15 mouse cellular contexts compared by ENCODE assay signal in the genomic region with DNA sequence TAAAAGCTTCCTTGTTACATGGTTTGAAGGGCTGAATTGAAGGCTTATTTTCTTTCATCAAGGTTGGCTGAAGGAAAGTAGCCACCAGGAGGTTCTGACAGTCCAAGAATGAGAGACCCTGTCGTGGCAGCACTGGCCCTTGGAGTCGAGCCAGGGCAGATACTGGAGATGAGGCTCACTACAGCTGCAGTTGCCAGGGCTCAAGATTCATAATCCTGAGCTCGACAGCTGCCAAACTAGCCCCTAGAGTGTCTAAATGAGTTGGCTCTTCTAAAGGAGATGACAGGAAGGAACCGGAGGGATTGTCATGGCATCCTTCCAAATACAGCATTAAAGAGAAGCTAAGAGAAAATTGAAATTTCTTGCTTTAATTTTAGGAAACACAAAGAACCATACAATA.
DNase-seq lines count a peak whose midpoint lies in the region; ATAC-seq lines count a peak whose summit lies in the region.
"Had no signal": no experiment of that assay in that cellular context is flagged by ENCODE, and none has a peak within 500 bp of the region (broad histone marks: within the 10 kb centered on the region; RNA-seq: fewer than 3 reads in every experiment).

No protein-coding gene starts in this region.

- H3K27ac ChIP-seq in neural tube, embryonic 14.5 days (ENCODE audit: low read depth, low read length): no peak overlapping the region
- H3K27ac ChIP-seq in intestine, embryonic 15.5 days: no peak overlapping the region
- H3K27ac ChIP-seq: embryonic facial prominence, embryonic 12.5 days; forebrain, embryonic 12.5 days; layer of hippocampus, adult 2 months; liver, embryonic 15.5 days had no signal

- no peaks in the 10 kb centered on the region for H3K36me3 ChIP-seq in neural tube, embryonic 14.5 days (ENCODE audit: control insufficient read depth, insufficient read depth, low read length)
- H3K36me3 ChIP-seq in intestine, embryonic 15.5 days: no peaks in the 10 kb centered on the region
- H3K36me3 ChIP-seq: embryonic facial prominence, embryonic 12.5 days; forebrain, embryonic 12.5 days; liver, embryonic 15.5 days had no signal

- peak; percentile 75; the same call in 1 of the 2 replicates for ATAC-seq in neural tube, embryonic 14.5 days (ENCODE audit: low read depth)
- no peak for ATAC-seq in intestine, embryonic 15.5 days

- H3K4me2 ChIP-seq in neural tube, embryonic 14.5 days (ENCODE audit: low read depth, low read length): no peak overlapping the region
- H3K4me2 ChIP-seq in intestine, embryonic 15.5 days (replicated peaks): no peak overlapping the region
- H3K4me2 ChIP-seq: embryonic facial prominence, embryonic 12.5 days; forebrain, embryonic 12.5 days; liver, embryonic 15.5 days had no signal

- peak; percentile 77 to 82 for DNase-seq in cerebellum, postnatal 14 days
- no peak for DNase-seq in cerebellum, adult 8-10 months
- peak; percentile 2 for DNase-seq in kidney, postnatal 14 days
- DNase-seq in kidney, adult 8-10 months: no peak
- DNase-seq in retina, postnatal 1 day: peak; percentile 19
- DNase-seq in retina, embryonic 14.5 days (ENCODE audit: low spot score): no peak
- DNase-seq: cerebellum, adult 11-12 months; heart, adult 11 months; kidney, adult 18-20 months had no signal

- no peaks in the 10 kb centered on the region for H3K27me3 ChIP-seq in neural tube, embryonic 14.5 days (ENCODE audit: control insufficient read depth, insufficient read depth, low read length)
- no peaks in the 10 kb centered on the region for H3K27me3 ChIP-seq in intestine, embryonic 15.5 days (replicated peaks)
- H3K27me3 ChIP-seq: embryonic facial prominence, embryonic 12.5 days; forebrain, embryonic 12.5 days; liver, embryonic 15.5 days had no signal

- 52% methylated on average over 4 of the region's 4 CpGs for WGBS in neural tube, embryonic 14.5 days
- 60% methylated on average over 4 of the region's 4 CpGs for WGBS in intestine, embryonic 15.5 days

- H3K4me3 ChIP-seq in neural tube, embryonic 14.5 days (ENCODE audit: low read depth, low read length): no peak overlapping the region
- no peak overlapping the region for H3K4me3 ChIP-seq in intestine, embryonic 15.5 days (replicated peaks)
- H3K4me3 ChIP-seq: embryonic facial prominence, embryonic 12.5 days; forebrain, embryonic 12.5 days; layer of hippocampus, adult 2 months; liver, embryonic 15.5 days had no signal

- H3K9me3 ChIP-seq in neural tube, embryonic 14.5 days (ENCODE audit: control insufficient read depth, low read length): no peaks in the 10 kb centered on the region
- H3K9me3 ChIP-seq in intestine, embryonic 15.5 days: no peaks in the 10 kb centered on the region
- H3K9me3 ChIP-seq: embryonic facial prominence, embryonic 12.5 days; forebrain, embryonic 12.5 days; liver, embryonic 15.5 days had no signal

- no peak overlapping the region for H3K9ac ChIP-seq in neural tube, embryonic 14.5 days (replicated peaks; ENCODE audit: low read depth, low read length)
- no peak overlapping the region for H3K9ac ChIP-seq in intestine, embryonic 15.5 days
- H3K9ac ChIP-seq: embryonic facial prominence, embryonic 12.5 days; forebrain, embryonic 12.5 days; liver, embryonic 15.5 days had no signal

- no peaks in the 10 kb centered on the region for H3K4me1 ChIP-seq in neural tube, embryonic 14.5 days (ENCODE audit: control insufficient read depth, insufficient read depth, low read length)
- H3K4me1 ChIP-seq in intestine, embryonic 15.5 days (replicated peaks): no peaks in the 10 kb centered on the region
- H3K4me1 ChIP-seq: embryonic facial prominence, embryonic 12.5 days; forebrain, embryonic 12.5 days; liver, embryonic 15.5 days had no signal

Comparison
In these comparisons a context has a peak if more than half of its experiments do, and no peak if none do; other contexts are left out.
1. DNase-seq: peak in cerebellum, postnatal 14 days (2 of 2), kidney, postnatal 14 days (single experiment) and retina, postnatal 1 day (single experiment); none in cerebellum, adult 8-10 months (single experiment), kidney, adult 8-10 months (0 of 2) and retina, embryonic 14.5 days (single experiment).